Mouse (Mus musculus) right cerebral cortex, postnatal 4 days (tissue): ENCODE results near the gene Hes7.
A peak's percentile ranks its signal among the peaks of the same experiment; 100 is the strongest.

ENCODE experiments used
- DNase-seq: peaks from one replicate; pipeline ENCODE4 v3.0.0-alpha.2; 2022

The Hes7 gene

GRCm38 (mm10) chr11:69151004-69151403 is 30.8 kb downstream of the Hes7 start:
- no peak for DNase-seq

- no peak for DNase-seq
Measured at GRCm38 (mm10) chr11:69153831-69154230, 33.6 kb downstream of the Hes7 start.

- DNase-seq, result no peak
Measured at GRCm38 (mm10) chr11:69155351-69155750, 35.1 kb downstream of the Hes7 start.

- DNase-seq, result no peak
Measured at GRCm38 (mm10) chr11:69156800-69157199, 36.6 kb downstream of the Hes7 start, which contains the start of gene Alox12b. Gene Alox12b, plus strand, starts transcription at chr11:69156989.

GRCm38 (mm10) chr11:69169313-69169712 is 49.1 kb downstream of the Hes7 start:
- DNase-seq, result no peak

- peak; percentile 65 for DNase-seq
Measured at GRCm38 (mm10) chr11:69171626-69172025, 51.4 kb downstream of the Hes7 start.

- DNase-seq, result no peak
Measured at GRCm38 (mm10) chr11:69172606-69173005, 52.4 kb downstream of the Hes7 start.
